Mouse (Mus musculus) small intestine, adult 2 months (tissue): ENCODE results near the gene Ppp2ca. TPM values are rescaled to one million over a fixed set of nuclear protein-coding genes. Genes with fewer than 3 reads are reported as not detected.
A peak's percentile ranks its signal among the peaks of the same experiment; 100 is the strongest.
"Not testable (repeated sequence)": the region's sequence is repeated elsewhere in the genome, so short reads cannot be mapped to it uniquely, and the experiment has no call there.

Experiments
- H3K27ac ChIP-seq: fragments of 200-500 bp; 2 replicates; pipeline ENCODE4 v1.5.1; 2012; ENCODE audit warnings: low read depth, low read length, control low read depth, inconsistent platforms; ENCODE audit not compliant: insufficient read depth
- H3K27me3 ChIP-seq: fragments of 200-500 bp; 2 replicates; pipeline ENCODE4 v1.6.1; 2012; ENCODE audit warnings: mild to moderate bottlenecking, moderate library complexity, low read length, inconsistent platforms; ENCODE audit not compliant: control insufficient read depth, insufficient read depth
- H3K36me3 ChIP-seq: fragments of 200-500 bp; 2 replicates; pipeline ENCODE4 v1.6.1; 2012; ENCODE audit warnings: mild to moderate bottlenecking, low read length, control low read depth, inconsistent platforms; ENCODE audit not compliant: control insufficient read depth, insufficient read depth
- H3K4me1 ChIP-seq: fragments of 200-500 bp; 2 replicates; pipeline ENCODE4 v1.6.1; 2012; ENCODE audit warnings: low read length, inconsistent platforms, mixed read lengths; ENCODE audit not compliant: control insufficient read depth, insufficient read depth, insufficient read length
- H3K4me3 ChIP-seq: fragments of 200-500 bp; 2 replicates; pipeline ENCODE4 v1.5.1; 2012; ENCODE audit warnings: low read depth, mild to moderate bottlenecking, control low read depth, inconsistent platforms, low read length, moderate library complexity
- CTCF ChIP-seq: fragments of 200-500 bp; IDR thresholded peaks from 2 replicates; pipeline ENCODE4 v1.5.1; 2012; ENCODE audit warnings: low read depth, mild to moderate bottlenecking, control low read depth, inconsistent platforms, low read length, moderate library complexity, mixed read lengths; ENCODE audit not compliant: insufficient replicate concordance, insufficient read length; ENCODE audit errors: extremely low read depth
- POLR2A ChIP-seq: fragments of 200-500 bp; IDR thresholded peaks from 2 replicates; pipeline ENCODE4 v1.6.1; 2012; ENCODE audit warnings: low read depth, mild to moderate bottlenecking, control low read depth, inconsistent platforms, low read length, moderate library complexity
- WGBS: fragments of 180-500 bp; shearing (Covaris S2); methylation state at CpG from one replicate; pipeline ENCODE4 v1.1.7; 2018; 5-methylcytosine and 5-hydroxymethylcytosine counted together
- polyA plus RNA-seq: library from polyadenylated mRNA; depleted of rRNA; stranded (reverse); fragments of >200 nt; gene quantifications from 2 replicates; pipeline ENCODE4 v1.2.3, GENCODE M21; 2012; rRNA removed

The Ppp2ca gene
- polyA plus RNA-seq, 1 experiment = 27.0 TPM

DNA sequence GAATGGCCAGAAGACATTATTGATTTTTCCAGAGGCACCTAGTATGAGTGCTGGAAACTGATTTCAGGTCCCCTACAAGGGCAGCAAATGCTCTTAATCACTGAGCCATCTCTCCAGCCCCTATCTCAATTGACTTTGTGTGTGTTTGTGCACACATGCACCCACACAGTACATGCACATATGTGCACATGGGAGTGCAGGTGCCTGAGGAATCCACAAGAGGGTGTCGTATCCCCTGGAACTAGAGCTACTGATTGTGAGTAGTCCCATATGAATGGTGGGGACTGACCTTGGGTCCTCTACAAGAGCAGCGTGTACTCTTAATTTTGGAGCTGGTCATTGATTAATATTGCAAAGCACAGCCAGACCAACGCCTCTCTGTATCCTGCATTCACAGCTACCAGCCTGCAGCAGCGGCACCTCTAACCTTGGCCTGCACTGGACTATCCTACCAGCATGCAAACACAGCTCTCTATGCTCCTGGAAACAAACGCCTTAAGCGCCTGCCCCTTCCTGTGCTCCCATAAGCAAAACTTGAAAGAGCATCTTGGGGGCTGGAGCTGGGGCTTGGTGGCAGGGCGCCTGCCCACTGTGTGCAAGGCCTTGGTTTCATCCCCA lies 32.1 kb downstream of the Ppp2ca start:
- TF ChIP-seq POLR2A = no peak
- no peak for TF ChIP-seq CTCF
- H3K4me3 ChIP-seq = no peak overlapping the region
- WGBS = 75% methylated on average over 7 of the region's 7 CpGs

DNA sequence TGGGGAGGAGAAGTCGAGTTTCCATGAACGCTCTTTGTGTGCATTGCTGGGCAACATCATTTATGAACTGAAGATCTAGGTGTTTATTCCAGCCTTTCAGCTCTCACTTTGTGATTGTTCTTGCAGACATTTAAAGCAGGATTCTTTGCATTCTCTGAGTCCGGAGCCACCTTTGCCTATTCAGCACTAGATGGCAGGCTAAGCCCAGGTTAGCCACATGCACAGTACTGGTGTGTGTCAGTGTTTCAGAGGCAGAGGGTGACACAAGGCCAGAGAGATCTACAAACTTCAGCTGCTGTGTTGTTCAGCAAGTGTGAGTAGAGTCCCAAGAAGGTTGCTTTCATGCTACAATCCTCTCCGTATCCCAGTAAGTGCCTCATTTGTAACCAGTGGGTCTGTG lies 45.2 kb downstream of the Ppp2ca start:
- TF ChIP-seq CTCF = peak; percentile 29; the same call in 1 of the 2 replicates
- WGBS = 21% methylated on average over 4 of the region's 4 CpGs
- not testable (repeated sequence) for H3K27ac ChIP-seq, H3K36me3 ChIP-seq, H3K4me1 ChIP-seq, H3K27me3 ChIP-seq, H3K4me3 ChIP-seq

More for the DNA sequence above, 32.1 kb downstream of the Ppp2ca start:
- H3K27me3 ChIP-seq = no peaks in the 10 kb centered on the region
- H3K27ac ChIP-seq = no peak overlapping the region
- H3K36me3 ChIP-seq = no peaks in the 10 kb centered on the region
- H3K4me1 ChIP-seq = no peaks in the 10 kb centered on the region

DNA sequence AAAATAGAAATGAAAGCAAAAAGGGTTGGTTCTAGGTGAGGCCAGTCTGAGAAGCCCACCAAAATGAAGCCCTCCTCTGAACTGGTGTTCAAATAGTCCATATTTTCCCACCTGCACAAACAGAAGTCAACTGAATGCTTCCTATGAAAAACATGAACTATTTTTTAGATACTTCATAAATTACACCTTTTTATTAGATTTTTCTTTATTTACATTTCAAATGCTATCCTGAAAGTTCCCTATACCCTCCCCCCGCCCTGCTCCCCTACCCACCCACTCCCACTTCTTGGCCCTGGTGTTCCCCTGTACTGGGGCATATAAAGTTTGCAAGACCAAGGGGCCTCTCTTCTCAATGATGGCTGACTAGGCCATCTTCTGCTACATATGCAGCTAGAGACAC lies 46.9 kb downstream of the Ppp2ca start, which contains the start of gene Olfr1373:
Olfr1373 (minus strand) TSS at position 101 of the 400 bp plus-strand sequence.
- not testable (repeated sequence) for H3K27me3 ChIP-seq, H3K4me3 ChIP-seq, H3K27ac ChIP-seq, H3K36me3 ChIP-seq, H3K4me1 ChIP-seq
- WGBS = 72% methylated on average over 1 of the region's 1 CpGs

DNA sequence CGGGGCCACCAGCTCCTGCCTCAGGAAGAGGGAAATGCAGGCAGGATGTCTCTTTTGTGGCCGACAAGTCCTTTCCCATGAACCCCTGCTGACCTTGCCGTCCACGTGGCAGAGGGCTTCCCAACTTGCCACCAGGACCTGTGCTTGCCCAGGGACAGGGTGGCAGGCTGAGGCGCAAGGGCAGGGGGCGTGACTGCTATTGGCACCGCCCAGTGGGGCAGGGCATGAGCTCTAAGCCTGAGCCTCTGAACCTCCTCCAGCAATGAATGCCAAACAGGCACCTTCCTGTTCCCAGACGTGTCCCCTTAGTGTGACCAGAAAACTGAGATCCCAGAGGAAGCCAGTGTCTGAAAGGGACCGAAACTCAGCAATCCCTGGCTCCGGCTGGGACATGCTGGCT lies 65.4 kb downstream of the Ppp2ca start:
- 0 out of 2 replicates have a peak, but pooled peaks cover 4% of the 10 kb centered on the region for H3K4me1 ChIP-seq
- H3K4me3 ChIP-seq = no peak overlapping the region
- no peak for TF ChIP-seq CTCF
- TF ChIP-seq POLR2A = no peak
- 33% methylated on average over 10 of the region's 10 CpGs for WGBS
- no peaks in the 10 kb centered on the region for H3K36me3 ChIP-seq
- no peak overlapping the region for H3K27ac ChIP-seq
- H3K27me3 ChIP-seq = peaks cover 18% of the 10 kb centered on the region

DNA sequence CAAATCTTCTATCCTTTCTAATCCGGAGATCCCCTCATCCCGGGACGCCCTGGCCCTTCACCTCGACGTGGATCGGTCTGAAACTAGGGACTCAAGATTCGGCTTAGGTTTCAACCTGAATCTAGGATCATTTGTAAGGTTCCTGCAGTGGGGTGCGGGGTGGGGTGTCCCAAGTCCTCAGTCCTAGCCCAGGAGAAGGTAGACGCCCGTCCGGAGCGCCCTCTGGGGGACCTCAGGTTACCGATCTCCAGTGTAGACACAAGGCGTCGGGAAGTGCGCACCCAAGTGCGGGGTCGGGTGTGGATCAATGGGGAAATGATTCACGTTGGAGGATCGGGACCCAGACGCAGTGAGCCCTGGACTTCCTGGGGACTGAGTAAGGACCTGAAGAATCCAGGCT lies 68.6 kb downstream of the Ppp2ca start:
- no peak overlapping the region for H3K27ac ChIP-seq
- TF ChIP-seq POLR2A (no peak), CTCF (no peak)
- WGBS = 2% methylated on average over 21 of the region's 21 CpGs
- 0 out of 2 replicates have a peak, but pooled peaks cover 4% of the 10 kb centered on the region for H3K4me1 ChIP-seq
- peaks cover 20% of the 10 kb centered on the region for H3K27me3 ChIP-seq
- peak overlapping the region; percentile 63 for H3K4me3 ChIP-seq
- H3K36me3 ChIP-seq = no peaks in the 10 kb centered on the region

DNA sequence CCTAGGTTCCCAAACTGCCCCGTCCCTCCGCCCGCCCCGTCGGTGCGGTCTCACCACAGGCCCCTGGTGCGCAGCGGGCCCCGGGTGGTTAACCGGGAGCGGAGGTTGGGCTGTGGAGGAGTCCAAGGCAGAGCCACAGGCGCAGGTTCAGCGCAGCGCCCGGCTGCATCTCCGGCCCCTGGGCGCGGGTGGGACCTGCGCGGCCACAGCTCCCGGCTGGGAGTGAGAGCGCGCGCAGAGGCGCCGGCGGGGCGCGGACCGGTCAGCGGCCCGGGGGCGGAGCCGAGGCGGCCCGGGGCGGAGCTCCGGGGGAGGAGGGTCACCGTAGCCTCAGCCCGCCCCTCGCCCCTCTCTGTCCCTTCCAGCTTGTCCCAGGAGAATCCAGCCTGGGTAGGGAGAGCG lies 69.4 kb downstream of the Ppp2ca start:
- peak overlapping the region; percentile 63 for H3K4me3 ChIP-seq
- peaks cover 20% of the 10 kb centered on the region for H3K27me3 ChIP-seq
- H3K4me1 ChIP-seq, H3K36me3 ChIP-seq, H3K27ac ChIP-seq: not testable (repeated sequence)
- WGBS = 3% methylated on average over 39 of the region's 42 CpGs

DNA sequence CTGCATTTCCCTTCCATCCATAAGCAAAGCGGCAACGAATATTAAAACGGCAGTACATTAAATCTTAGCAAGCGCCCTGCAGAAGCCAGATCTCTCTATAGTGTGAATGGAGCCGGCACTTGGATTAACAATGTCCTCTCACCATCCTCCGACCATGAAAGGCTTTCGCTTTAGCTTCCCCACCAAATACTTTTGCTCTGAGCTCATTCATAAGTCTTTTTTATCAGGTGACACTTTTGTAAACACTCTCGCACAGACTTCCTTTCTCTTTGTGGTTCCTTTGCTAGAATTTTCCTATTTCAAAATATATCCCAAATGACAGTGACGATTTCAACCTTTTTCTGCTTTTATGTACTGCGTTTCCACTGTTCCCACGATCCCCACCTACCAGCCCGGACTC lies 70.0 kb downstream of the Ppp2ca start:
- Histone ChIP-seq H3K4me1 (0 out of 2 replicates have a peak, but pooled peaks cover 4% of the 10 kb centered on the region), H3K27ac (no peak overlapping the region), H3K4me3 (peak overlapping the region; percentile 63), H3K36me3 (no peaks in the 10 kb centered on the region), H3K27me3 (peaks cover 20% of the 10 kb centered on the region)
- TF ChIP-seq CTCF (no peak), POLR2A (no peak)
- WGBS = 8% methylated on average over 12 of the region's 12 CpGs

Other genes starting within 250 kb of the Ppp2ca start
- gene Jade2, start 241.0 kb upstream of the Ppp2ca start, polyA plus RNA-seq = 3.2 and 6.3 TPM in 2 replicates
- 8.3 and 14.0 TPM in 2 replicates for gene Cdkn2aipnl, start 131.0 kb upstream of the Ppp2ca start, polyA plus RNA-seq
- 7.2 and 18.2 TPM in 2 replicates for gene Ube2b, start 97.9 kb upstream of the Ppp2ca start, polyA plus RNA-seq
- gene Cdkl3, start 94.5 kb upstream of the Ppp2ca start, polyA plus RNA-seq = 0.09 and 0.24 TPM in 2 replicates
- not detected in 2 replicates for gene Olfr1373, start 46.8 kb downstream of the Ppp2ca start, polyA plus RNA-seq
- not detected in 2 replicates for gene Olfr1371, start 115.3 kb downstream of the Ppp2ca start, polyA plus RNA-seq
- 4.1 and 7.5 TPM in 2 replicates for gene Skp1a, start 133.3 kb downstream of the Ppp2ca start, polyA plus RNA-seq
- gene Tcf7, start 184.3 kb downstream of the Ppp2ca start, polyA plus RNA-seq = 4.4 and 10.7 TPM in 2 replicates